Mouse (Mus musculus) hindbrain, embryonic 11.5 days (tissue): Measurements from ENCODE around the gene A630076J17Rik. TPM values are rescaled to one million over a fixed set of nuclear protein-coding genes. Genes with fewer than 3 reads are reported as not detected.

Source experiments
- ATAC-seq: fragments of 200-750 bp; cut with Nextera tagmentation; 2 replicates; pipeline ENCODE4 v1.8.0; 2017; ENCODE audit warnings: mild to moderate bottlenecking, moderate TSS enrichment, moderate library complexity; ENCODE audit not compliant: low FRiP score
- DNase-seq: peaks from one replicate; pipeline ENCODE4 v3.0.0-alpha.2; 2015; ENCODE audit warnings: low spot score
- H3K27ac ChIP-seq: fragments of 300-500 bp; sonication (generic); 2 replicates; pipeline ENCODE4 v1.5.1; 2014; ENCODE audit warnings: mild to moderate bottlenecking, low read depth, low read length
- H3K27me3 ChIP-seq: fragments of 300-500 bp; sonication (generic); 2 replicates; pipeline ENCODE4 v1.6.1; 2014; ENCODE audit warnings: mild to moderate bottlenecking, low read length, moderate library complexity, mixed read lengths; ENCODE audit not compliant: control insufficient read depth, insufficient read depth
- H3K36me3 ChIP-seq: fragments of 300-500 bp; sonication (generic); 2 replicates; pipeline ENCODE4 v1.6.1; 2014; ENCODE audit warnings: mild to moderate bottlenecking, low read length, moderate library complexity, mixed read lengths; ENCODE audit not compliant: control insufficient read depth, insufficient read depth
- H3K4me1 ChIP-seq: fragments of 300-500 bp; sonication (generic); replicated peaks from 2 replicates; pipeline ENCODE4 v1.6.1; 2014; ENCODE audit warnings: low read length, mixed read lengths; ENCODE audit not compliant: control insufficient read depth, insufficient read depth
- H3K4me2 ChIP-seq: fragments of 300-500 bp; sonication (generic); replicated peaks from 2 replicates; pipeline ENCODE4 v1.6.1; 2014; ENCODE audit warnings: mild to moderate bottlenecking, low read depth, low read length
- H3K4me3 ChIP-seq: fragments of 300-500 bp; sonication (generic); 2 replicates; pipeline ENCODE4 v1.5.1; 2014; ENCODE audit warnings: low read depth, low read length
- H3K9ac ChIP-seq: fragments of 300-500 bp; sonication (generic); 2 replicates; pipeline ENCODE4 v1.6.1; 2014; ENCODE audit warnings: low read depth, low read length
- H3K9me3 ChIP-seq: fragments of 300-500 bp; sonication (generic); 2 replicates; pipeline ENCODE4 v1.6.1; 2016; ENCODE audit warnings: low read length; ENCODE audit not compliant: control insufficient read depth
- WGBS: fragments of 180-500 bp; shearing (Covaris S2); extraction: QIAGEN DNeasy Blood & Tissue Kit; methylation state at CpG from one replicate; pipeline ENCODE4 v1.1.7; 2014; 5-methylcytosine and 5-hydroxymethylcytosine counted together
- polyA plus RNA-seq: library from polyadenylated mRNA; unstranded; fragments of >200 nt; fragmentation: Nextera tagmentation; extraction: Ambion mirVana; gene quantifications from 2 replicates; pipeline ENCODE4 v1.2.1, GENCODE M21; 2014

The A630076J17Rik gene
- polyA plus RNA-seq, 1 experiment from 2014 or later, result not detected

GRCm38 (mm10) chr3:107255992-107256391, 25.6 kb downstream of the A630076J17Rik start:
- no peak overlapping the region for H3K27ac ChIP-seq
- 80% methylated on average over 3 of the region's 3 CpGs for WGBS
- H3K4me3 ChIP-seq, result no peak overlapping the region
- ATAC-seq (no peak), DNase-seq (no peak)
- H3K4me1 ChIP-seq, result no peaks in the 10 kb centered on the region
- no peak overlapping the region for H3K9ac ChIP-seq
- no peaks in the 10 kb centered on the region for H3K27me3 ChIP-seq
- H3K4me2 ChIP-seq, result no peak overlapping the region
- no peaks in the 10 kb centered on the region for H3K36me3 ChIP-seq
- H3K9me3 ChIP-seq, result no peaks in the 10 kb centered on the region

- DNase-seq (peak; percentile 17), ATAC-seq (peak; percentile 31; the same call in 1 of the 2 replicates)
- Histone ChIP-seq H3K9ac (no peak overlapping the region), H3K4me2 (no peak overlapping the region), H3K9me3 (no peaks in the 10 kb centered on the region), H3K4me3 (no peak overlapping the region), H3K4me1 (no peaks in the 10 kb centered on the region), H3K36me3 (no peaks in the 10 kb centered on the region), H3K27ac (no peak overlapping the region), H3K27me3 (no peaks in the 10 kb centered on the region)
- WGBS, result 62% methylated on average over 7 of the region's 7 CpGs
Measured at GRCm38 (mm10) chr3:107256724-107257123, 26.3 kb downstream of the A630076J17Rik start.

GRCm38 (mm10) chr3:107257924-107258323, 27.5 kb downstream of the A630076J17Rik start:
- H3K9me3 ChIP-seq, result no peaks in the 10 kb centered on the region
- no peaks in the 10 kb centered on the region for H3K4me1 ChIP-seq
- no peak overlapping the region for H3K27ac ChIP-seq
- 70% methylated on average over 5 of the region's 5 CpGs for WGBS
- H3K4me2 ChIP-seq, result no peak overlapping the region
- DNase-seq (no peak), ATAC-seq (no peak)
- no peaks in the 10 kb centered on the region for H3K36me3 ChIP-seq
- H3K27me3 ChIP-seq, result no peaks in the 10 kb centered on the region
- H3K4me3 ChIP-seq, result no peak overlapping the region
- no peak overlapping the region for H3K9ac ChIP-seq

DNA sequence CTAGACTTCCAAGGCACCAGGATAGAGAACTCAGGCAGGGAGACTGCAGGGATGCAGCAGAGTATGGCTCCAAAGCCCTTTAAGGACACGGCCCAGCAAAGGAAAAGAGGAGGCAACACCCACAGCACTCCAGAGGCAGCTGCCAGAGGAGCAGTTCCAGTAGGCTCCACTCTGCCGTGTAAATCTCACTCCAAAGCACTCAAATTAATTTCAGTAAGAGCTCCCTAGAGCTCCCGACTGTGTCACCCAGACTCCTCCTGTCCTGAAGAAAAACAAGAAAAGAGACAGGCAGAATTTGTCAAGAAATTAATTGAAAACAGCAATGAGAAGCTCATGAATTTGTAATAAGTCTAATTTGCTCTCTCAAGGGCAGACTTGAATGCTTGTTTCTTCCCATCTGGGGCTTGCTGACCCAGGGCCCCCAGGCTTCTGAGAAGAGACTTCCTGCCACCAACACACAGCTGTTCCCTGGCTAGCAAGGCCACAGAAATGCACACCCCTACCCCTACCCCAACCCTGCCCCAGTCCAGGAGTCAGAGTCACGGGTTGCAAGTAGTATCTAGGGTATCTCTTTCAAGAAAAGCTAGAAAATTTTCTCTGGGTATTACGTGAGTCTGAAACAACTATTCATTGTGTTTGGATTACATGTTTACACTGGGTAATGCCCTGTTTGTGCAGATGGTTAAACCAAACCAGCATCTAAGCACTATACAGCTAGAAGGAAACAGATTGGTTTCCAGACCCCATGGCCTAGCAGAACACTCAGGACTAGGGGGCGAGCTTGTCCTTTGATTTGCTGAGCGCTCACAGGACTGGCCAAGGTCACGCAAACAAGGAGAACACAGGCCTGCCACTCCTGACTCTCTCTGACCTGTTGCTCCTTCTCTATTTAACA, 30.8 kb downstream of the A630076J17Rik start:
- Histone ChIP-seq H3K9ac (no peak overlapping the region), H3K4me1 (no peaks in the 10 kb centered on the region), H3K4me2 (no peak overlapping the region), H3K4me3 (no peak overlapping the region), H3K9me3 (no peaks in the 10 kb centered on the region), H3K36me3 (no peaks in the 10 kb centered on the region), H3K27ac (no peak overlapping the region), H3K27me3 (no peaks in the 10 kb centered on the region)
- 46% methylated on average over 8 of the region's 8 CpGs for WGBS
- ATAC-seq (peak; percentile 77), DNase-seq (peak; percentile 27)

GRCm38 (mm10) chr3:107261851-107262165, 31.4 kb downstream of the A630076J17Rik start:
- Histone ChIP-seq H3K4me3 (no peak overlapping the region), H3K9me3 (no peaks in the 10 kb centered on the region), H3K4me1 (no peaks in the 10 kb centered on the region), H3K9ac (no peak overlapping the region), H3K27ac (no peak overlapping the region), H3K36me3 (no peaks in the 10 kb centered on the region), H3K4me2 (no peak overlapping the region), H3K27me3 (no peaks in the 10 kb centered on the region)
- ATAC-seq (peak; percentile 60), DNase-seq (no peak)
- 53% methylated on average over 7 of the region's 7 CpGs for WGBS

GRCm38 (mm10) chr3:107266814-107267345, 36.5 kb downstream of the A630076J17Rik start:
- 90% methylated on average over 2 of the region's 2 CpGs for WGBS
- Histone ChIP-seq H3K9ac (no peak overlapping the region), H3K4me1 (no peaks in the 10 kb centered on the region), H3K27me3 (no peaks in the 10 kb centered on the region), H3K36me3 (no peaks in the 10 kb centered on the region), H3K4me3 (no peak overlapping the region), H3K9me3 (no peaks in the 10 kb centered on the region), H3K27ac (no peak overlapping the region), H3K4me2 (no peak overlapping the region)
- no peak for ATAC-seq
- no peak for DNase-seq

DNA sequence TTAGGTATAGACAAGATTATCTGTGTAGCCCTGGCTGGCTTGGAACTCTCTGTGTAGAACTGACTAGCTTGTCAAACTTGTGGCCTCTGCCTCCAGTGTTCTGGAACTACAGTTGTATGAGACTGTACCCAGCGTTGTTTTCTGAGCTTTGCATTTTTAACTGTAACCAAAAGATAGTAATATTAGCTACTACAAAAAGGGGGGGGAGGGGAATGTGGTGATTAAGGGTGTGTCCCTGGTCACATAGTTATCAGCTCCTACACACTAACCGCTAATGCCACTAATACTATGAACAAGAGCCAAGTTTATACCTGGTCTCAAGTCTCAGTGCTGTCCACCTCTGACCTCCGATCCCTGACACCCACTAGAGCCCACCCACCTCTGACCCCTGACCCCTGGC, 42.0 kb downstream of the A630076J17Rik start:
- H3K27me3 ChIP-seq, result no peaks in the 10 kb centered on the region
- H3K4me3 ChIP-seq, result no peak overlapping the region
- no peaks in the 10 kb centered on the region for H3K9me3 ChIP-seq
- no peak for ATAC-seq
- no peaks in the 10 kb centered on the region for H3K4me1 ChIP-seq
- no peak for DNase-seq
- no peak overlapping the region for H3K9ac ChIP-seq
- no peak overlapping the region for H3K4me2 ChIP-seq
- H3K27ac ChIP-seq, result no peak overlapping the region
- H3K36me3 ChIP-seq, result no peaks in the 10 kb centered on the region
- WGBS, result 96% methylated on average over 3 of the region's 3 CpGs

DNA sequence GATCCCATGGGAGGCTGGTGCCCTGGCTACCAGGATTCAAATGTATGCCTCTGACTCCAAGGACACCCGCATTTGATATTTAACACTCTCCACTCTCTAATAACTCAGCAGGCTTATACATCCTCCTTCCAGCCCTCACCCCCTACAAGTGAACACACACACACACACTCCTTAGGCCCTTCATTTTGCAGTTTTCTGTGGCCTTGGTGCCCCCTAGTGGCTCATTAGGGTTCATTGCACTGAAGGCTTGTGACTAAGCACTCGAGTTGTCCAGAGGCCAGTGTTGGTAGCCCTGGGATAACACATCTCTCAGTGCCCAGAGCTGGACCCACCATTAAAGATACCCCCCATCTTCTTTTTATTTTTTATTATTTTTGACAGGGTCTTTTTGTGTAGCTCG, 43.4 kb downstream of the A630076J17Rik start:
- WGBS, result 12% methylated on average over 3 of the region's 3 CpGs

DNA sequence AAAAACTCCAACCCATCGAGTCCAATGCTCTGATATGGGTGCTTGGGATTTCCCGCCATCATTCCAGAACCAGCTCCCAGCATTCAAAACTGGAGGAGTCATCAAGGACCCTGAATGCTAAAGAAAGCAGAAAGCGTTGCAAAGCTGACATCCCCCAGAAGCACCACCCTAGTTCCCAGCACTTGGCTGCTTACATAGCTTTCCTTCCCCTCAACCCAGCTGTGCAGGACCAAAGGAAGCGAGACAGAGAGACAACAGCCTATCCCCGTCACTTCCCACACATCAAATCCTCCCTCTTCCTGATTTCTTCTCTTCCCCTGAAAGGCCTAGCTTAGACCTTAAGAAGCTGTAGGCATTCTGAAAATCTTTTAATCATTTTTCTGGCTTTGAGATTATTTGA, 44.9 kb downstream of the A630076J17Rik start:
- no peak overlapping the region for H3K4me3 ChIP-seq
- no peaks in the 10 kb centered on the region for H3K4me1 ChIP-seq
- WGBS, result 71% methylated on average over 5 of the region's 5 CpGs
- DNase-seq (no peak), ATAC-seq (no peak)
- no peaks in the 10 kb centered on the region for H3K9me3 ChIP-seq
- H3K9ac ChIP-seq, result no peak overlapping the region
- H3K27ac ChIP-seq, result no peak overlapping the region
- H3K27me3 ChIP-seq, result no peaks in the 10 kb centered on the region
- H3K36me3 ChIP-seq, result no peaks in the 10 kb centered on the region
- H3K4me2 ChIP-seq, result no peak overlapping the region

More for the DNA sequence above, 43.4 kb downstream of the A630076J17Rik start:
- H3K4me3 ChIP-seq, result no peak overlapping the region
- no peak overlapping the region for H3K9ac ChIP-seq
- no peaks in the 10 kb centered on the region for H3K36me3 ChIP-seq
- ATAC-seq, result peak; percentile 64
- H3K9me3 ChIP-seq, result no peaks in the 10 kb centered on the region
- DNase-seq, result peak; percentile 80
- no peaks in the 10 kb centered on the region for H3K4me1 ChIP-seq
- H3K27ac ChIP-seq, result no peak overlapping the region
- no peaks in the 10 kb centered on the region for H3K27me3 ChIP-seq
- H3K4me2 ChIP-seq, result no peak overlapping the region
